Mouse (Mus musculus): Measurements from ENCODE around the gene Gm10837.
A peak's percentile ranks its signal among the peaks of the same experiment; 100 is the strongest.

Gene Gm10837

GRCm38 (mm10) chr14:122477971-122478573 is 12.3 kb upstream of the Gm10837 start:
- peak in 1 of 2 experiments; percentile 39 for DNase-seq (ENCODE audit: inconsistent age in 2 of 2, low spot score in 1 of 2)

GRCm38 (mm10) chr14:122478574-122479011 is 11.8 kb upstream of the Gm10837 start:
- DNase-seq (ENCODE audit: inconsistent age in 2 of 2, low spot score in 1 of 2) = peak; percentile 17 to 46

GRCm38 (mm10) chr14:122479461-122480109 is 10.8 kb upstream of the Gm10837 start:
- no peak for DNase-seq (ENCODE audit: inconsistent age in 2 of 2, low spot score in 1 of 2)

- peak in 1 of 2 experiments; percentile 10 for DNase-seq (ENCODE audit: inconsistent age in 2 of 2, low spot score in 1 of 2)
Measured at GRCm38 (mm10) chr14:122480355-122480754, 10.0 kb upstream of the Gm10837 start.

DNA sequence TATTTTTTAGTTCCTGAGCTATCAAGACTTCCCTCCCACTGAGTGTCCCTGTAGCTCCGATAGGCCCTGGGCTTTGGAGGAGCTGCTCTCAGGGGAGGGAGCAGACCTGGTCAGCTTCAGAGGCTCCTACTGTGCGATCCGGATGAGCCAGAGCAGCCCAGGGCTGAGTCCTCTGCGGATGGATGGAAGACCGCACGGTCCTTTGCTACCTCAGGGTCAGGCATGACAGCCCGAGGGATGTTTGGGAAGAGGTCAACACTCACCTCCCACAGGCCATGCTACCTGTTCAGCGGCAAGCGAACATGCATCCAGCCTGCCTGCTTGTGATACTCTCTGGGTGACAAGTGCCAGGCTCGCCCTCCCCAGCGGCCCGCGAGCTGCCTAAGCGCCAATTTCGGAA is 9.2 kb upstream of the Gm10837 start:
- DNase-seq (ENCODE audit: inconsistent age in 2 of 2, low spot score in 1 of 2) = peak in 1 of 2 experiments; percentile 23

DNA sequence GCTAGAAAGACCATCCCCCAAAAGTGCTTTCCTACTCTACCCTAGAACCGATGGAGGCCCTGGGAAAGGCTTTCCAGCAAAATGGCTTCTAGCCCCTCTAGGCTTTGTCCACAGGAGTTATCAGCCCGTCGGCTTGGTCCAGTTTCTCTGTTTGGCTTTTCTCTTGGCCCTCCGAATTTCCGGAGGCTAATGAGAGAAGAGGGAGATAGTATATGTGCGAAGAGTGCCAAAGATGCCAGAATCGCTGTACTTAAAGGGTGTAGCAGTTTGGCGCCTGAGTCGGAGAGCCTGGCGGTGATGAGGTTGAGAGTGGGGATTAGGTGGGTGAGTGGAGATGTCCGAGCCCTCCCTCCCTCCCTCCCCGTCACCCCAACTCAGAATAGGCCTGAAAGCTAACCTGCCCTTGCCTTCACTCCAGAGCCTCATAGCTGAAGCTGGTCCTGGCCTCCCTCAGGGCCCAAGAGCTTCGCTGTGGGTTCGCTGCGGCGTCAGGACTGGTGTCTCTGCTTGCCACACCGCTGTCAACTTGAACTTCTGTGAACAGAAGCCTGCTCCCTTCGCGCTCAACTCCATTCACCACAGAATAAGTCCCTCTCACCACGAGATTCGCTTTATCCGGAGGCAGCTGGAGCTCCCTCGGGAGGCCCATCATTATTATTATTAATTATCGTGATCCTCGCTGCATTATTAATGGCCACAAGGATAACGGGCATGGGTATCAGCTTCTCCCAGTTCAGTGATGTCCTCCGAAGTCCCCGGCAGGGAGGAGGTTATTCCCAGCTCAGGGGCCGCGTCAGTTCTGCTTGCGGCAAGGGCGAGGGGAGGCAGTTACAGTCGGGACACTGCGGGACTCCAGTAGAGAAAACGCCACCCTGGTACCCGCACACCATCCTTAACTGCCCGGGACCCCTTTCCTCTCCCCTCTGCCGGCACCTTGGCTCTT is 8.0 kb upstream of the Gm10837 start:
- no peak for DNase-seq (ENCODE audit: inconsistent age in 2 of 2, low spot score in 1 of 2)

- no peak for DNase-seq (ENCODE audit: inconsistent age in 2 of 2, low spot score in 1 of 2)
Measured at GRCm38 (mm10) chr14:122483024-122483385, 7.4 kb upstream of the Gm10837 start.

DNA sequence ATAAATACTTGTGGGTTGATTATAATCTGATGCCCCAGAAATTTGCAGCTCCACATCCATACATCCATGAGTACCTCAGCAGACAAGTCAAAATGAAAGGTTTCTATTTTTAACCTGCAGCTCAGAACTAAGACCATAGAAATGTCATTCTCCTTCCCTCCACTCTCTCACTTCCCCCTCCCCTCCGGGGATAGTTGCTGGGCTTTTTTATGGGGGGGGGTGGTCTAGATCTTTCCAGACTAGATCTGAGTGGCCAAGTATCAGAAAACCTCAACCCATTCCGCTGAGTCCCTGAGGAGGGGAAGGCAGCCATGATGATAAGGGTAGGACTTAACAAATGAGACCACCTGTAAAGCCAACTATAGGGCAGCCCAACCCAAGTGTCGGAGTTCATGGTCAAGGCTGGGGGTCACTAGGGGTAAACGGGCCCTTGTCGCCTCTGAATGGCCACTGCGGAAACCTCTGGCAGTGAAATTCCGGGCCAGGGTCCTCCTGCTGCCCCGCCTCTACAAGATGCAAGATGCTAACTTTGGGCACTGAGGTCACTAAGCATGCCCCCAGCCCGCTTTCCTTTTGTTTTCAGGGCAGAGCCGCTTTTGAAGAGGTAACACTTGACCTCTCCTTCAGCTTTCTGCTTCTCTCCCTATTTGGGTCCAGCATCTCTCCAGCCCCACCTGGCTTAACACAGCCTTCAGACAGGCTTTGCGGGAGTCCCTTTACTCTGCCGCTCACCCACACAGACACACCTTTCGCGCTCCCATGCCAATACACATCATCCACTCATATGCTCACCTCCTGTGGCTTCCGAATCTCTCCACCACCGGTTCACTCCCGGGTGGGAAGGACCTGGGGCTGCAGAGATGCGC is 6.6 kb upstream of the Gm10837 start:
- DNase-seq (ENCODE audit: inconsistent age in 2 of 2, low spot score in 1 of 2) = peak in 1 of 2 experiments; percentile 16

- no peak for DNase-seq (ENCODE audit: inconsistent age in 2 of 2, low spot score in 1 of 2)
Measured at GRCm38 (mm10) chr14:122484458-122484843, 5.9 kb upstream of the Gm10837 start.

- no peak for DNase-seq (ENCODE audit: inconsistent age in 2 of 2, low spot score in 1 of 2)
Measured at GRCm38 (mm10) chr14:122484844-122485551, 5.4 kb upstream of the Gm10837 start.

- DNase-seq (ENCODE audit: inconsistent age in 2 of 2, low spot score in 1 of 2) = no peak
Measured at GRCm38 (mm10) chr14:122485635-122486181, 4.7 kb upstream of the Gm10837 start.

- DNase-seq (ENCODE audit: inconsistent age in 2 of 2, low spot score in 1 of 2) = no peak
Measured at GRCm38 (mm10) chr14:122486611-122487010, 3.8 kb upstream of the Gm10837 start.

DNA sequence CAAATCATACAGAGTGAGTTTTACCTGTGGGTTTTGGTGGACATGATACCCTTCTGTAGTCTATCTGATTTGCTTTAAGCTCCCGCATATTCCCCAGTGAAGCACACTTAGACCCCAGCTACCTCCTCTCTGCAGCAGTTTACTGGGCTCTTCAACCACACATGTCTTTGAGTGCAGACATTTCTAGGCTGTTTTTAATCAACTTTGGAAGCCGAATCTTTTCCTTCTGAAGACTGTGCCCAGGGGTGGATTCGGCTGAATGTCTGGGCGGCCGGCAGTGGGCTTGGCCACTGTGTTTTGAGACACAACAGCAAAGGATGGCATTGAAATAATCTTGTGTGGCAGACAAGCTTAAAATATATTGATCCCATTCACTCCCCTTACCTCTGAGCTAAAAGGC is 3.0 kb upstream of the Gm10837 start:
- DNase-seq (ENCODE audit: inconsistent age in 2 of 2, low spot score in 1 of 2) = peak in 1 of 2 experiments; percentile 18

GRCm38 (mm10) chr14:122489041-122489440 is 1.3 kb upstream of the Gm10837 start:
- peak in 1 of 2 experiments; percentile 42 for DNase-seq (ENCODE audit: inconsistent age in 2 of 2, low spot score in 1 of 2)

GRCm38 (mm10) chr14:122489686-122490414 is 536 bp upstream of the Gm10837 start:
- peak in 1 of 2 experiments; percentile 44 for DNase-seq (ENCODE audit: inconsistent age in 2 of 2, low spot score in 1 of 2)

DNA sequence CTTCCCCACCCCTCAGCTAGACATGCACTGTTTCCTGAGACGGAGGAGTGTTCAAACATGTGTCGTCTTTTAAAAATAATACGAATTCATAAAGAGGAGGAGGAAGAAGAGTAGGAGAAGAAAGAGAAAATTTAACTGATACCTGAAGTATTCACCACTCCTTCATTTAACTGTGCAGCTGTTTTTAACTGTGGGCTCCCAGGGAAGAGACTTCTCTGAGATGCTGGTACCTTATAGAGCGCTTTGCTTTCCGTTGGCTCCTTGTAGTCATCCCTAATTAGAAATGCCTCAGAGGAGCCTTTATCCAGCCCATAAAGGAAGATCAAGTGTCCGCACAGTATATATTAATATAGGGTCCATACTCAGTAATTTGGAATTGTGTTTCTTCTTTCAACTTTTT is 1.1 kb downstream of the Gm10837 start:
- DNase-seq (ENCODE audit: inconsistent age in 2 of 2, low spot score in 1 of 2) = peak in 1 of 2 experiments; percentile 11

DNA sequence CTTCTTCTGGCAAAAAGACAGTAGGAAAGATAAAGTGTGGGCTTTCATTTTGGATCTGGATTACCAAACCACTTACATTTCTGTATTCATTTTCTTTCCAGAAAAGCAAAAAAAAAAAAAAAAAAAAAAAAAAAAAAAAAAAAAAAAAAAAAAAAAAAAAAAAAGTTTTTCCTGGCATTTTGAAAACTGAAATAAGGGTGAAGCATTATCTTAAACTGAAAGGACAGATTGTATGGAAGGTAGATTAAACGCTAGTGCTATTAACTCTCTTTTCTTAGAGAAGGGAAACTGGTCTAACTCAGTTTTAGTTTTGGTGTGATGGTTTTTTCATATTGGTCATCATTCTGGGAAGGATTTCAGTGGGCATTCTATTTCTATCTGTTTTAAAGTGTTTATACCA is 1.6 kb downstream of the Gm10837 start:
- DNase-seq (ENCODE audit: inconsistent age in 2 of 2, low spot score in 1 of 2) = no peak

DNA sequence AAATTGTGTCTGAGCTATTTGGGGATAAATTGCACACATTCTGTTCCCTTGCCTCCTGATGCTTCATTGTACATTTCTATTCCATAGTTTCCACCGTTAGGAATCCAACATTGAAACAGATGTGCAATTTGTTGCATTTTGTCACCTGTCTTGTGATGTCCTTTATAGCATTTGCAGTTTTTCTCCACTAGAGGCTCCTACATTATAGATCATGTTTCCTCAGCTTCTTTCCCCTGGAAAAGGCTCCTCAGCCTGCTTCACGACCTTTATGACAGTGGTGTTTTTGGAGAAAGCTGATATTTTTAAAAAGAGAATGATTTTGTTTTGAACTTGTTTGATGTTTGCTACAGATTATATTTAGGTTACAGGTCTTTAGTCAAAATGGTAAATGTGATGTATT is 18.7 kb downstream of the Gm10837 start:
- DNase-seq (ENCODE audit: inconsistent age in 2 of 2, low spot score in 1 of 2) = peak in 1 of 2 experiments; percentile 28

- no peak for DNase-seq (ENCODE audit: inconsistent age in 2 of 2, low spot score in 1 of 2)
Measured at GRCm38 (mm10) chr14:122511519-122511918, 21.1 kb downstream of the Gm10837 start.
